Mouse (Mus musculus) heart, adult 2 months (tissue): ENCODE measurements around the gene Olfr1432. TPM values are rescaled to one million over a fixed set of nuclear protein-coding genes. Genes with fewer than 3 reads are reported as not detected.
"Not testable (repeated sequence)": the region's sequence is repeated elsewhere in the genome, so short reads cannot be mapped to it uniquely, and the experiment has no call there.

Source experiments
- DNase-seq, 2 experiments: peaks; one replicate each; pipeline ENCODE4 v3.0.0; 2021
- H3K27ac ChIP-seq: fragments of 200-600 bp; 2 replicates; pipeline ENCODE4 v1.8.1; 2022
- H3K27me3 ChIP-seq: fragments of 200-500 bp; 2 replicates; pipeline ENCODE4 v1.6.1; 2012; ENCODE audit warnings: mild to moderate bottlenecking, low read length, inconsistent platforms, mixed read lengths; ENCODE audit not compliant: control insufficient read depth, insufficient read depth
- H3K36me3 ChIP-seq: fragments of 200-500 bp; 2 replicates; pipeline ENCODE4 v1.6.1; 2012; ENCODE audit warnings: low read length, inconsistent platforms; ENCODE audit not compliant: control insufficient read depth, insufficient read depth
- H3K4me1 ChIP-seq: fragments of 200-500 bp; 2 replicates; pipeline ENCODE4 v1.6.1; 2011; ENCODE audit warnings: low read length; ENCODE audit not compliant: control insufficient read depth, insufficient read depth
- H3K4me3 ChIP-seq: fragments of 200-600 bp; 2 replicates; pipeline ENCODE4 v1.8.1; 2022
- H3K79me2 ChIP-seq: fragments of 200-500 bp; replicated peaks from 2 replicates; pipeline ENCODE4 v1.6.1; 2012; ENCODE audit warnings: mild to moderate bottlenecking, inconsistent platforms, low read length, moderate library complexity, mixed read lengths; ENCODE audit not compliant: control insufficient read depth, insufficient read depth
- H3K9ac ChIP-seq: fragments of 200-500 bp; 2 replicates; pipeline ENCODE4 v1.6.1; 2012; ENCODE audit warnings: low read depth, mild to moderate bottlenecking, control low read depth, inconsistent platforms, low read length, mixed read lengths
- CTCF ChIP-seq: fragments of 200-600 bp; IDR thresholded peaks from 2 replicates; pipeline ENCODE4 v1.8.1; 2022; ENCODE audit warnings: antibody characterized with exemption, mild to moderate bottlenecking, moderate library complexity
- EP300 ChIP-seq: fragments of 200-500 bp; IDR thresholded peaks from 2 replicates; pipeline ENCODE4 v1.6.1; 2011; ENCODE audit warnings: low read depth, low read length, control low read depth; ENCODE audit not compliant: insufficient read depth
- POLR2A ChIP-seq: fragments of 200-500 bp; IDR thresholded peaks from 2 replicates; pipeline ENCODE4 v1.6.1; 2011; ENCODE audit warnings: mild to moderate bottlenecking, low read depth, low read length, control low read depth; ENCODE audit not compliant: insufficient read depth
- WGBS: fragments of 180-500 bp; shearing (Covaris S2); methylation state at CpG from one replicate; pipeline ENCODE4 v1.1.7; 2018; 5-methylcytosine and 5-hydroxymethylcytosine counted together
- intact Hi-C: fragments of 180-260 bp; cut with DNase I; formaldehyde crosslinking; loops from one replicate; pipeline ENCODE4 v1.15.1; 2025
- long read RNA-seq: library from polyadenylated mRNA; stranded (forward); transcript quantifications from one replicate; pipeline ENCODE4 v2.0.0, GENCODE M21; 2021
- polyA plus RNA-seq: library from polyadenylated mRNA; depleted of rRNA; stranded (reverse); fragments of >200 nt; gene quantifications from 2 replicates; pipeline ENCODE4 v1.2.3, GENCODE M21; 2012; rRNA removed
- total RNA-seq, 2 experiments: library from RNA; stranded (reverse); gene quantifications; 2 replicates each; pipeline ENCODE4 v1.2.3; 2021

Gene Olfr1432
- total RNA-seq (not detected), polyA plus RNA-seq (not detected in 2 replicates)
- long read RNA-seq = 0 reads

DNA sequence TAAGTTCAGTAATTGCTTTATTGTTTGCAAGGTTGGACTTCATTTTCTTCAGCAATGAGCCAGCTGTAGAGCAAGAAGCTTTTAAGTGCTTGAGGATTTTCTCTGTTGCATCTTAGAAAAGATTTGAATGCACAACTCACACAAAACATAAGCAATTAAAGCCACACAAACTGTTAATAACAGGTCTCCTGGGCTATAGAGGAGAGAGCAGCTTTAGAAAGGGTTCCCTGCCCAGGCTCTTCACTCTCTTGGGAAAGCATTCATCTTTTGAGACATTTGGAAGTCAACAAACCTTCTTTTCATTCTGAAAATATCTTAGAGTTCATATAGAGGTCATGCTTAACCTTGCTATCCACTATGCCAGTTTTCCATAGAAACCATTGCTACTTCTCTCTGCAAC is at the start of gene Olfr1432:
TSS of gene Olfr1432 (minus strand) at position 101 of the 400 bp plus-strand sequence.
- not testable (repeated sequence) for H3K36me3 ChIP-seq

DNA sequence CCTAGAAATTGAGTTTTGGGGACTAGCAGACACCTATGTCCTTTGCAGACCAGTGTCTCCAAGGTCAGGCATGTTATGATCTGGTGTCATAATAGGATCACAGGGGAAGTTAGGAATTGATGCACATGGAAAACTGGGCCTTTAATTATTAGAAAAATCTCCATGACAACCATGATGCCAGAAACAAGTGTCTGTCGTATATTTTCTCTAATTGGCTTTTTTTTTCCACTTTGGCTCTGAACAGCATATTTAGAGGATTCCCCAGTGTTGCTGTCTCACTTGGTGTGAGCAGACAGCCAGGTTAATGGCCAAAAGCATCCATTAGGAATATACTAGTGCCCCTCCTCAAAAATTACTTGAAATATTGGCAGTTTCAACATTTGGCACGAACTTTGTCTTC is 47.2 kb upstream of the Olfr1432 start, which contains the start of gene Olfr1434:
TSS of gene Olfr1434 (plus strand) at position 301 of the 400 bp plus-strand sequence.
- Histone ChIP-seq H3K79me2 (no peaks in the 10 kb centered on the region), H3K9ac (no peak within 1 kb of the TSS), H3K36me3 (no peaks in the 10 kb centered on the region), H3K4me3 (no peak within 1 kb of the TSS), H3K27ac (no peak within 1 kb of the TSS), H3K4me1 (no peaks in the 10 kb centered on the region), H3K27me3 (no peaks in the 10 kb centered on the region)
- intact Hi-C loops = no loop called here
- WGBS = 51% methylated on average over 2 of the region's 2 CpGs
- no peak for DNase-seq
- no peak for TF ChIP-seq CTCF
- TF ChIP-seq EP300 = no peak
- TF ChIP-seq POLR2A = no peak

More for the DNA sequence above, at the start of gene Olfr1432:
- H3K4me1 ChIP-seq, H3K79me2 ChIP-seq, H3K4me3 ChIP-seq, H3K27ac ChIP-seq, H3K9ac ChIP-seq, H3K27me3 ChIP-seq, DNase-seq: not testable (repeated sequence)
- intact Hi-C loops = loop anchor here (5.0 kb wide), 1 partner anchor 55 kb away; no protein-coding TSS in a partner anchor

DNA sequence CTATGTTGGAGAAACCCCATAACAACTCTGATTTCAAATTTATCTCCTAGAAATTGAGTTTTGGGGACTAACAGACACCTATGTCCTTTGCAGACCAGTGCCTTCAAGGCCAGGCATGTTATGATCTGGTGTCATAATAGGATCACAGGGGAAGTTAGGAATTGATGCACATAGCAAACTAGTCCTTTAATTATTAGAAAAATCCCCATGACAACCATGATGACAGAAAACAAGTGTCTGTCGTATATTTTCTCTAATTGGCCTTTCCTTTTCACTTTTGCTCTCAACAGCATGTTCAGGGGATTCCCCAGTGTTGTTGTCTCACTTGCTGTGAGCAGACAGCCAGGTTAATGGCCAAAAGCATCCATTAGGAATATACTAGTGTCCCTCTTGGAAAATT is 28.3 kb upstream of the Olfr1432 start, which contains the start of gene Olfr235:
TSS of gene Olfr235 (plus strand) at position 301 of the 400 bp plus-strand sequence.
- H3K4me1 ChIP-seq = no peaks in the 10 kb centered on the region
- H3K36me3 ChIP-seq = no peaks in the 10 kb centered on the region
- H3K79me2 ChIP-seq = no peaks in the 10 kb centered on the region
- no peak within 1 kb of the TSS for H3K9ac ChIP-seq
- intact Hi-C loops = no loop called here
- TF ChIP-seq CTCF (no peak), EP300 (no peak), POLR2A (no peak)
- no peak within 1 kb of the TSS for H3K4me3 ChIP-seq
- WGBS = 34% methylated on average over 1 of the region's 1 CpGs
- H3K27ac ChIP-seq = no peak within 1 kb of the TSS
- no peaks in the 10 kb centered on the region for H3K27me3 ChIP-seq
- DNase-seq = no peak

DNA sequence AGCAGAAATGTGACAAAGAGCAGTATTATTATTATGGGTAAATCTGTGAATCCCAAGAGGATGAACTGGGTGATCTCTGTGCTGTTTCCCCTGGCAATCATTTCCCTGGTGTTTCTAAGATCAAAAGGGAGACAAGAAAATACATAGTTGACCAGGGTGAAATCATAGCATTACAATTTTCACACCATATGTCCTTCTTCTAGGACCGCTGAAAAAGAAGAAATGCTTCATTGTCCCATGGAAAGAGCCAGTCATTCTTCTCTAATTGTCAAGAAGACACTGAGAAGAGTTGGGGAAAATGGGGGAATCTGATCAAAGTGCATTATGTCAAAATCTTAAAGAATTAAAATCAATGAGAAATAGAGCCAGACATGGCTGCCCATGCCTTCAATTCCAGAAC is 9.2 kb upstream of the Olfr1432 start, which contains the start of gene Olfr262:
TSS of gene Olfr262 (minus strand) at position 101 of the 400 bp plus-strand sequence.
- no peak within 1 kb of the TSS for H3K9ac ChIP-seq
- no peak within 1 kb of the TSS for H3K4me3 ChIP-seq
- WGBS = 68% methylated on average over 1 of the region's 1 CpGs
- H3K79me2 ChIP-seq = no peaks in the 10 kb centered on the region
- no peak within 1 kb of the TSS for H3K27ac ChIP-seq
- no peaks in the 10 kb centered on the region for H3K27me3 ChIP-seq
- H3K36me3 ChIP-seq = no peaks in the 10 kb centered on the region
- DNase-seq = no peak
- no peaks in the 10 kb centered on the region for H3K4me1 ChIP-seq
- intact Hi-C loops = no loop called here
- TF ChIP-seq POLR2A = no peak

DNA sequence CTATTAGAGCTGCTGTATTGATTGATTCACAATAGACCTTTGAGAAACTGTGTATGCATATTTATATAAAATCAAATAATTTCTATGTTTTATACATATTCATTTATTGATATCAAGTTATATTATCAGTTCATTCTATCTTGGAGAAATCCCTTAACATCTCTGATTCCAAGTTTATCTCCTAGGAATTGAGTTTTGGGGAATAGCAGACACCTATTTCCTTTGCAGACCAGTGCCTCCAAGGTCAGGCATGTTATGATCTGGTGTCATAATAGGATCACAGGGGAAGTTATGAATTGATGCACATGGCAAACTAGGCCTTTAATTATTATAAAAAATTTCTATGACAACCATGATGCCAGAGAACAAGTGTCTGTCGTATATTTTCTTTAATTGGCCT is 32.1 kb downstream of the Olfr1432 start, which contains the start of gene Olfr1431:
TSS of gene Olfr1431 (plus strand) at position 301 of the 400 bp plus-strand sequence.
- Histone ChIP-seq H3K4me1 (no peaks in the 10 kb centered on the region), H3K4me3 (no peak within 1 kb of the TSS), H3K79me2 (no peaks in the 10 kb centered on the region), H3K9ac (no peak within 1 kb of the TSS), H3K27ac (no peak within 1 kb of the TSS), H3K27me3 (no peaks in the 10 kb centered on the region), H3K36me3 (no peaks in the 10 kb centered on the region)
- TF ChIP-seq CTCF = no peak
- no peak for TF ChIP-seq POLR2A
- no peak for TF ChIP-seq EP300
- intact Hi-C loops = no loop called here
- DNase-seq = no peak
- 44% methylated on average over 1 of the region's 1 CpGs for WGBS

DNA sequence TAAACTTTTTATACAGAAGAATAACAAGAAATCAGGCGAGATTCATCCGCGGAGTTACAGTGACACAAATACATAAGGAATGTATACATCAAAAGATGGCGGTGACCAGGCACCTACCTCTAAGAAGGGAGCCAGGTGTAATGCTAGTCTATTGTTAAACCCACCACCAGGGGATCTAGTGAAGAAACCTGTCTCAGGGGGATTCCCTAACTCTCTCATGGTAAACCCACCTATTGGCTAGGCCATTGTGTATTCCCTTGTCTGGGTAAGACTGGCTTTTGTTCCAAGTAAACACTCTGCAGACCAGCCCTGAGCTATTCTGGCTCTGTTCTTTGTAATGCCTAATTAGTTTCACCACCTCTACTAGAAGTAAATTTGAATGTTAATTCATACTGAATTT is 33.3 kb downstream of the Olfr1432 start:
- DNase-seq, H3K79me2 ChIP-seq, intact Hi-C loops, H3K4me1 ChIP-seq, H3K27ac ChIP-seq, H3K36me3 ChIP-seq, H3K4me3 ChIP-seq, H3K9ac ChIP-seq, H3K27me3 ChIP-seq: not testable (repeated sequence)
- 81% methylated on average over 4 of the region's 4 CpGs for WGBS

Other genes with a start within 250 kb of the Olfr1432 start
- not detected for gene Olfr1423, start 191.3 kb downstream of the Olfr1432 start, total RNA-seq
- gene Olfr1423, start 191.3 kb downstream of the Olfr1432 start, polyA plus RNA-seq = not detected in 2 replicates
- gene Olfr1424, start 169.9 kb downstream of the Olfr1432 start, total RNA-seq = not detected
- not detected in 2 replicates for gene Olfr1424, start 169.9 kb downstream of the Olfr1432 start, polyA plus RNA-seq
- gene Olfr1425, start 154.9 kb downstream of the Olfr1432 start, total RNA-seq = not detected
- gene Olfr1425, start 154.9 kb downstream of the Olfr1432 start, polyA plus RNA-seq = not detected in 2 replicates
- not detected for gene Olfr1426, start 140.6 kb downstream of the Olfr1432 start, total RNA-seq
- not detected in 2 replicates for gene Olfr1426, start 140.6 kb downstream of the Olfr1432 start, polyA plus RNA-seq
- not detected for gene Olfr1427, start 129.3 kb downstream of the Olfr1432 start, total RNA-seq
- gene Olfr1427, start 129.3 kb downstream of the Olfr1432 start, polyA plus RNA-seq = not detected in 2 replicates
- gene Olfr1428, start 116.7 kb downstream of the Olfr1432 start, total RNA-seq = not detected
- gene Olfr1428, start 116.7 kb downstream of the Olfr1432 start, polyA plus RNA-seq = not detected in 2 replicates
- gene Olfr76, start 109.4 kb downstream of the Olfr1432 start, total RNA-seq = not detected
- not detected in 2 replicates for gene Olfr76, start 109.4 kb downstream of the Olfr1432 start, polyA plus RNA-seq
- gene Olfr1555-ps1, start 62.5 kb downstream of the Olfr1432 start, total RNA-seq = not detected
- not detected in 2 replicates for gene Olfr1555-ps1, start 62.5 kb downstream of the Olfr1432 start, polyA plus RNA-seq
- not detected for gene Olfr1431, start 32.0 kb downstream of the Olfr1432 start, total RNA-seq
- not detected in 2 replicates for gene Olfr1431, start 32.0 kb downstream of the Olfr1432 start, polyA plus RNA-seq
- not detected for gene Olfr262, start 9.1 kb upstream of the Olfr1432 start, total RNA-seq
- not detected in 2 replicates for gene Olfr262, start 9.1 kb upstream of the Olfr1432 start, polyA plus RNA-seq
- not detected for gene Olfr235, start 28.4 kb upstream of the Olfr1432 start, total RNA-seq
- gene Olfr235, start 28.4 kb upstream of the Olfr1432 start, polyA plus RNA-seq = not detected in 2 replicates
- not detected for gene Olfr1434, start 47.3 kb upstream of the Olfr1432 start, total RNA-seq
- gene Olfr1434, start 47.3 kb upstream of the Olfr1432 start, polyA plus RNA-seq = not detected in 2 replicates
- not detected for gene Olfr1436, start 66.5 kb upstream of the Olfr1432 start, total RNA-seq
- gene Olfr1436, start 66.5 kb upstream of the Olfr1432 start, polyA plus RNA-seq = not detected in 2 replicates
- not detected for gene Olfr1437, start 92.5 kb upstream of the Olfr1432 start, total RNA-seq
- gene Olfr1437, start 92.5 kb upstream of the Olfr1432 start, polyA plus RNA-seq = not detected in 2 replicates
- gene Olfr1438-ps1, start 103.3 kb upstream of the Olfr1432 start, total RNA-seq = not detected
- gene Olfr1438-ps1, start 103.3 kb upstream of the Olfr1432 start, polyA plus RNA-seq = not detected in 2 replicates
- not detected for gene Olfr1440, start 154.7 kb upstream of the Olfr1432 start, total RNA-seq
- gene Olfr1440, start 154.7 kb upstream of the Olfr1432 start, polyA plus RNA-seq = not detected in 2 replicates
- not detected for gene Olfr1441, start 184.8 kb upstream of the Olfr1432 start, total RNA-seq
- not detected in 2 replicates for gene Olfr1441, start 184.8 kb upstream of the Olfr1432 start, polyA plus RNA-seq
- gene Pfpl, start 195.3 kb upstream of the Olfr1432 start, total RNA-seq = not detected
- gene Pfpl, start 195.3 kb upstream of the Olfr1432 start, polyA plus RNA-seq = not detected in 2 replicates
- 1 to 10 TPM; 7.4 to 8.0 TPM for gene Mpeg1, start 228.2 kb upstream of the Olfr1432 start, total RNA-seq
- gene Mpeg1, start 228.2 kb upstream of the Olfr1432 start, polyA plus RNA-seq = 3.5 and 4.3 TPM in 2 replicates